Mouse (Mus musculus) C2C12 (cell line): ENCODE data around the gene Ttll9. TPM values are rescaled to one million over a fixed set of nuclear protein-coding genes. Genes with fewer than 3 reads are reported as not detected.

ENCODE experiments used
- H3K27me3 ChIP-seq: one replicate; pipeline ENCODE4 v1.6.1; 2011; ENCODE audit not compliant: control insufficient read depth, insufficient read depth, insufficient read length
- H3K36me3 ChIP-seq: one replicate; pipeline ENCODE4 v1.6.1; 2011; ENCODE audit not compliant: control insufficient read depth, insufficient read depth
- H3K4me3 ChIP-seq: one replicate; pipeline ENCODE4 v1.5.1; 2011; ENCODE audit warnings: mild to moderate bottlenecking, control low read depth; ENCODE audit not compliant: poor library complexity, insufficient read depth, severe bottlenecking
- H3K79me2 ChIP-seq: one replicate; pipeline ENCODE4 v1.6.1; 2011; ENCODE audit not compliant: control insufficient read depth, insufficient read depth
- H3K79me3 ChIP-seq: one replicate; pipeline ENCODE4 v1.6.1; 2011; ENCODE audit warnings: low read depth, control low read depth
- H3ac ChIP-seq: one replicate; pipeline ENCODE3; 2011; ENCODE audit warnings: low read depth; ENCODE audit not compliant: control insufficient read depth, insufficient read length
- CEBPB ChIP-seq: IDR thresholded peaks from one replicate; pipeline ENCODE4 v1.6.1; 2011; ENCODE audit warnings: low read depth, mild to moderate bottlenecking, control low read depth, moderate library complexity
- CTCF ChIP-seq: IDR thresholded peaks from one replicate; pipeline ENCODE4 v1.5.1; 2011; ENCODE audit not compliant: control insufficient read depth, insufficient read depth, insufficient read length
- FOSL1 ChIP-seq: IDR thresholded peaks from one replicate; pipeline ENCODE4 v1.8.0; 2011; ENCODE audit warnings: mild to moderate bottlenecking, low read length; ENCODE audit not compliant: poor library complexity, insufficient read depth, severe bottlenecking
- MAX ChIP-seq: IDR thresholded peaks from one replicate; pipeline ENCODE4 v1.6.1; 2011; ENCODE audit warnings: mild to moderate bottlenecking, control low read depth
- MYOD1 ChIP-seq: IDR thresholded peaks from one replicate; pipeline ENCODE4 v1.6.1; 2011; ENCODE audit warnings: low read depth; ENCODE audit not compliant: control insufficient read depth, insufficient read length
- MYOG ChIP-seq: IDR thresholded peaks from one replicate; pipeline ENCODE4 v1.6.1; 2011; ENCODE audit not compliant: control insufficient read depth, insufficient read length; ENCODE audit errors: extremely low read depth
- USF1 ChIP-seq: IDR thresholded peaks from one replicate; pipeline ENCODE4 v1.6.1; 2011; ENCODE audit warnings: low read depth, mild to moderate bottlenecking, control low read depth, moderate library complexity
- polyA plus RNA-seq: library from polyadenylated mRNA; unstranded; fragments of >200 nt; fragmentation: generic; extraction: Trizol; gene quantifications from one replicate; pipeline ENCODE4 v1.2.1, GENCODE M21; 2012; ENCODE audit warnings: missing spikeins

Gene Ttll9
- polyA plus RNA-seq, 1 experiment: 0.16 TPM

DNA sequence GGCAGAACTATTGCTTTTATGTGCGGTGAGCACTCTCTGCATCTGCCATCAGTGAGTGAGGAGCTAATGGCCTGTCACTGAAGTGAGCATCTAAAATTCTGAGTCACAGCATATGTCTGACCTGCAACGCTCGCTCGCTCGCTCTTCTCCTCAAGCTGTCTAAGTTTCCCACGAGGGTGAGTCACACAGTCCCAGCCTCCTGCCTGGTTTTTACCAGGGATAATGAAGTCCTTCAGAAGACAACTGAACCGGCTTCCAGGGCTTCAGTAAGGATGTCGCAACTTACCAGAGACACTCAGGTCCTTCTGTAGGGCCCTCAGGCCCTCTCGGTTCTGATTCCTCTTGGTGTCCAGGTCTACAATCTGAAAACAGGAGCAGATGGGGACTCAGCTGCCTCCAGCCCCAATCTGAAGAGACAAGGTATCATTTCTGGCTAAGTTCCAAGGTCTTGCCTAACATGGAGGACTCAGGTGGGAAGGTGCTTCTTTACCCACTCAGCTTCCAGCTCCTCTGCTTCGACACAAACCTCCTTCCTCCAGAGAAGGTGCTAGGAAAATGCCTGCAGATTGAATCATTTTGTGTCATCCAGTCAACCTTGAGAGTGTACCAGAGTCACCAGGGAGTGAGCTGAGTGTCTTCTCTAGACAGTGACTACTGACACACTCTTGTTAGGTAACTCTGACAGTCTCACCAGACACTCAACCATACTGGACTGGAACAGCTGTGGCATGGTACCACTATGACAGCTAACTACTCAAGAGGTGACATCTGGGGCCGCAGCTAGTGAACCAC, 51.6 kb downstream of the Ttll9 start:
- Histone ChIP-seq H3K79me2 (peaks cover 35% of the 10 kb centered on the region), H3K27me3 (peaks cover 13% of the 10 kb centered on the region), H3K4me3 (peak overlapping the region; percentile 90), H3K36me3 (peaks cover 43% of the 10 kb centered on the region), H3K79me3 (peaks cover 18% of the 10 kb centered on the region), H3ac (peak overlapping the region; percentile 92)
- TF ChIP-seq MYOD1: peak; percentile 14
- peak; percentile 70 for TF ChIP-seq CEBPB
- no peak for TF ChIP-seq FOSL1

DNA sequence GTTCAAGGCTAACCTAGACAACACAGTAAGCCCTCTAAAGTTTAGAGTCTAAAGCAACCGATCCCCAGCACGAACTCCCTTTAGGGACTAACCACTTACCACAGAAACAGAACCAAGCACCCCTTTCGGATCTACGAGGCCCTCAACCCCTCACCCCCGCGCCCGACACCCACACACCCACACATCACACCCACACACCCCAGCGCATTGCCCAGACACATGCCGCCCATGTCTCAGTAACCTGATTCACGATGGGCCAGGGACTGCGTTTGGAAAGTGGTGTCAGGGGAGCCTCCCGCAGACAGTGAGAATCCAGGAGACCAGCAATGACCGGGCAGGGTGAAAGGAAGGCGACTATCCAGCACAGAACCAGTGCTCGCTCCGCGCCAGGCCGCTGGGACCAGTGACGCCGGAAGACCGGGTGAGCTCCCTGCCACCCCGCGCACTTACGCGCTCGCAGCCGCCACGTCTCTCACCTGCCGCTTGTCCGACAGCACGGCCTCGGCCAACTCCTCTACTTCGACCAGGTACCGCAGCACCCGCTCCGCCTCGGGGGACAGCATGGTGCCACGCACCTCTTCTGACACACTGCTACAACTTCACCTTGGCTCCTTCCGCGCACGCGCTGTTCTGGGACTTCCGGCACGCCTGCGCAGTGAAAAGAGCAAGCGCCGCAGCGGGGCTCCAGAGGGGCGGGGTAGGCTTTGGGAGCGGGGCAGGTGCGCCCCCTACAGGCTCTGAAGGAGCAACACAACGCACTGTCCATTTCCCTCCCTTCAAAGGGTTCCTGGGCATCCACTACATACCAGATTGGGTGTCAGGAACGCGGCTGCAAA, 52.7 kb downstream of the Ttll9 start, which contains the start of gene Pdrg1:
Pdrg1 (minus strand) TSS at position 670 of the 836 bp plus-strand sequence.
- TF ChIP-seq CTCF: peak; percentile 78
- TF ChIP-seq MAX: peak; percentile 88
- TF ChIP-seq FOSL1: no peak
- Histone ChIP-seq H3K36me3 (peaks cover 36% of the 10 kb centered on the region), H3ac (peak within 1 kb of the TSS; percentile 92), H3K27me3 (peaks cover 21% of the 10 kb centered on the region), H3K79me2 (peaks cover 35% of the 10 kb centered on the region), H3K79me3 (peaks cover 18% of the 10 kb centered on the region), H3K4me3 (peak within 1 kb of the TSS; percentile 90)

GRCm38 (mm10) chr2:153015804-153016203, 53.5 kb downstream of the Ttll9 start:
- H3K79me2 ChIP-seq: peaks cover 35% of the 10 kb centered on the region
- no peak overlapping the region for H3K4me3 ChIP-seq
- H3K36me3 ChIP-seq: peaks cover 28% of the 10 kb centered on the region
- H3K79me3 ChIP-seq: peaks cover 18% of the 10 kb centered on the region
- H3K27me3 ChIP-seq: peaks cover 25% of the 10 kb centered on the region
- no peak overlapping the region for H3ac ChIP-seq
- TF ChIP-seq MYOG (no peak), MYOD1 (no peak), FOSL1 (no peak), CEBPB (no peak)

DNA sequence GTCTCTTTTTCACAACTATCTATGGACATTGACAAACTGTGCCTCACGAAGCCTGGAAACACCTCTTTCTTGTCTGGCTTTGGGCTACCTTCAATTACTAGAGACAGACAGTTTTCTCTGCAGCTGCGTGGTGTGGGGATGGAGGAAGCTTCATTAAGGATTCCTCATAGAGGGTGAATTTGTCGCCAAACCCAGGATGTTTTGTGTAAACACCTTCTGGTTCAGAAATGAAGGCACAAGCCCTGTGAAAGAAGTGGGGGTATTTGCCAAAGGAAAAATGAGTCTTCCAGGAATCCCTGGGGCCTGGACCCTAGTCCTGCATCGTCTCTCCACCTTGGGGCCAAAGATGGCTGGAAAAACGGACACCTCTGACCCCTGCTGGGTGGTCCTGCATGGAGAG, 54.5 kb downstream of the Ttll9 start:
- Histone ChIP-seq H3K36me3 (peaks cover 18% of the 10 kb centered on the region), H3ac (no peak overlapping the region), H3K79me3 (peaks cover 18% of the 10 kb centered on the region), H3K27me3 (peaks cover 25% of the 10 kb centered on the region), H3K4me3 (no peak overlapping the region), H3K79me2 (peaks cover 34% of the 10 kb centered on the region)
- no peak for TF ChIP-seq USF1
- no peak for TF ChIP-seq CTCF
- TF ChIP-seq MYOD1: no peak
- TF ChIP-seq MYOG: no peak
- TF ChIP-seq FOSL1: no peak
- TF ChIP-seq MAX: no peak
- TF ChIP-seq CEBPB: no peak

- H3K4me3 ChIP-seq: no peak overlapping the region
- H3K79me3 ChIP-seq: peaks cover 6% of the 10 kb centered on the region
- H3K36me3 ChIP-seq: no peaks in the 10 kb centered on the region
- H3ac ChIP-seq: no peak overlapping the region
- H3K27me3 ChIP-seq: peaks cover 40% of the 10 kb centered on the region
- no peak for TF ChIP-seq CEBPB
- TF ChIP-seq CTCF: no peak
- no peak for TF ChIP-seq MAX
- TF ChIP-seq MYOG: no peak
- no peak for TF ChIP-seq MYOD1
- TF ChIP-seq FOSL1: no peak
- TF ChIP-seq USF1: no peak
- H3K79me2 ChIP-seq: peaks cover 8% of the 10 kb centered on the region
Measured at GRCm38 (mm10) chr2:153019355-153019754, 57.1 kb downstream of the Ttll9 start.
